Mouse (Mus musculus): Measurements from ENCODE around the gene Mapk6.

GRCm38 (mm10) chr9:75348066-75348465 lies 61.7 kb downstream of the Mapk6 start:
- no peak for TF ChIP-seq CTCF (IDR thresholded peaks at IDR 0.05; ENCODE audit: borderline replicate concordance, extremely low read depth, insufficient read depth, insufficient read length)
- TF ChIP-seq POLR2A (IDR thresholded peaks at IDR 0.05; ENCODE audit: borderline replicate concordance, extremely low read depth, insufficient read depth, insufficient read length, poor library complexity, severe bottlenecking): no peak

All from brain, embryonic 14.5 days (tissue).